Mouse (Mus musculus) lung, postnatal 14 days (tissue): ENCODE results near the gene Mea1.
A peak's percentile ranks its signal among the peaks of the same experiment; 100 is the strongest.

Source experiments
- DNase-seq: peaks from one replicate; pipeline ENCODE4 v3.0.0; 2021

The Mea1 gene

GRCm38 (mm10) chr17:46673850-46674529, 4.6 kb upstream of the Mea1 start, which contains the start of gene Rrp36:
Gene Rrp36 (minus strand): TSS chr17:46674352.
- DNase-seq: peak; percentile 91

- no peak for DNase-seq
These were observed 3.9 kb upstream of the Mea1 start for GRCm38 (mm10) chr17:46674530-46675283.

GRCm38 (mm10) chr17:46678911-46679310, 318 bp downstream of the Mea1 start:
- DNase-seq: no peak

GRCm38 (mm10) chr17:46679843-46680759, 1.5 kb downstream of the Mea1 start:
- peak; percentile 55 for DNase-seq

- DNase-seq: peak; percentile 98
These were observed 2.3 kb downstream of the Mea1 start, which contains the start of gene Klhdc3 for GRCm38 (mm10) chr17:46680760-46681373. Gene Klhdc3 (minus strand): TSS chr17:46680914.

- DNase-seq: no peak
These were observed 3.0 kb downstream of the Mea1 start for GRCm38 (mm10) chr17:46681466-46682118.

- DNase-seq: no peak
These were observed 4.2 kb downstream of the Mea1 start for GRCm38 (mm10) chr17:46682654-46683389.

GRCm38 (mm10) chr17:46685913-46686312, 7.3 kb downstream of the Mea1 start:
- DNase-seq: no peak

GRCm38 (mm10) chr17:46690665-46691064, 12.1 kb downstream of the Mea1 start:
- DNase-seq: no peak

- no peak for DNase-seq
These were observed 12.8 kb downstream of the Mea1 start for GRCm38 (mm10) chr17:46691390-46691789.

GRCm38 (mm10) chr17:46694517-46695063, 16.0 kb downstream of the Mea1 start:
- DNase-seq: no peak

GRCm38 (mm10) chr17:46698515-46698914, 19.9 kb downstream of the Mea1 start:
- DNase-seq: no peak

- no peak for DNase-seq
These were observed 20.7 kb downstream of the Mea1 start for GRCm38 (mm10) chr17:46699245-46699644.

- no peak for DNase-seq
These were observed 21.3 kb downstream of the Mea1 start for GRCm38 (mm10) chr17:46699912-46700311.

- no peak for DNase-seq
These were observed 22.9 kb downstream of the Mea1 start for GRCm38 (mm10) chr17:46701489-46701888.

- DNase-seq: no peak
These were observed 23.5 kb downstream of the Mea1 start for GRCm38 (mm10) chr17:46702100-46702499.

- DNase-seq: no peak
These were observed 23.9 kb downstream of the Mea1 start for GRCm38 (mm10) chr17:46702506-46702905.

- DNase-seq: no peak
These were observed 25.6 kb downstream of the Mea1 start for GRCm38 (mm10) chr17:46703971-46704886.

GRCm38 (mm10) chr17:46704887-46705835, 26.6 kb downstream of the Mea1 start, which contains the start of gene Ppp2r5d:
Gene Ppp2r5d (minus strand): TSS chr17:46705111.
- peak; percentile 96 for DNase-seq
